Mouse (Mus musculus) heart, adult 8-10 months (tissue): ENCODE data around the gene Adprhl2. TPM values are rescaled to one million over a fixed set of nuclear protein-coding genes. Genes with fewer than 3 reads are reported as not detected.

Source experiments
- DNase-seq: peaks from one replicate; pipeline ENCODE4 v3.0.0; 2022; ENCODE audit warnings: low spot score
- total RNA-seq, 4 experiments: library from RNA; stranded (reverse); gene quantifications; 2 replicates each; pipeline ENCODE4 v1.2.4; 2022

Gene Adprhl2
- total RNA-seq, 4 experiments from 2014 or later = 12.7 to 14.4 (median 13.5) TPM

- DNase-seq = no peak
Measured at GRCm38 (mm10) chr4:126269292-126269691, 52.2 kb downstream of the Adprhl2 start.

Other genes with a start within 250 kb of the Adprhl2 start
- 10 to 100 TPM; 17.3 to 19.5 (median 18.4) TPM for gene Lsm10, start 225.1 kb downstream of the Adprhl2 start, total RNA-seq
- gene Stk40, start 217.7 kb downstream of the Adprhl2 start, total RNA-seq = 10 to 100 TPM; 37.8 to 61.9 (median 52.4) TPM
- 10 to 100 TPM in 1 of 4 experiments, 1 to 10 TPM in 3; 7.3 to 12.4 (median 9.0) TPM for gene Eva1b, start 174.0 kb downstream of the Adprhl2 start, total RNA-seq
- 1 to 10 TPM; 1.6 to 2.2 (median 2.1) TPM for gene Sh3d21, start 158.2 kb downstream of the Adprhl2 start, total RNA-seq
- 100 to 1,000 TPM; 112 to 128 (median 121) TPM for gene Thrap3, start 118.9 kb downstream of the Adprhl2 start, total RNA-seq
- gene Map7d1, start 65.4 kb downstream of the Adprhl2 start, total RNA-seq = 100 to 1,000 TPM; 266 to 279 (median 267) TPM
- 10 to 100 TPM; 45.4 to 56.5 (median 51.6) TPM for gene Trappc3, start 59.4 kb downstream of the Adprhl2 start, total RNA-seq
- gene Col8a2, start 34.9 kb downstream of the Adprhl2 start, total RNA-seq = under 1 TPM; 0.35 to 0.91 (median 0.46) TPM
- under 1 TPM in 2 of 4 experiments, not detected in 2; 0.47 to 0.95 TPM for gene Tekt2, start 4.0 kb upstream of the Adprhl2 start, total RNA-seq
- gene Ago3, start 107.9 kb upstream of the Adprhl2 start, total RNA-seq = 10 to 100 TPM; 11.1 to 13.5 (median 12.8) TPM
- 10 to 100 TPM; 10.7 to 11.6 (median 11.3) TPM for gene Ago1, start 146.9 kb upstream of the Adprhl2 start, total RNA-seq
- 10 to 100 TPM; 10.4 to 14.5 (median 12.1) TPM for gene Ago4, start 211.8 kb upstream of the Adprhl2 start, total RNA-seq
- under 1 TPM; 0.16 to 0.69 (median 0.50) TPM for gene Clspn, start 235.2 kb upstream of the Adprhl2 start, total RNA-seq